Mouse (Mus musculus) ES-CJ7 (cell line): ENCODE results near the gene Srgap2.

Experiments used
- DNase-seq: peaks from one replicate; pipeline ENCODE4 v3.0.0; 2011; ENCODE audit warnings: low read depth, low spot score

Gene Srgap2

DNA sequence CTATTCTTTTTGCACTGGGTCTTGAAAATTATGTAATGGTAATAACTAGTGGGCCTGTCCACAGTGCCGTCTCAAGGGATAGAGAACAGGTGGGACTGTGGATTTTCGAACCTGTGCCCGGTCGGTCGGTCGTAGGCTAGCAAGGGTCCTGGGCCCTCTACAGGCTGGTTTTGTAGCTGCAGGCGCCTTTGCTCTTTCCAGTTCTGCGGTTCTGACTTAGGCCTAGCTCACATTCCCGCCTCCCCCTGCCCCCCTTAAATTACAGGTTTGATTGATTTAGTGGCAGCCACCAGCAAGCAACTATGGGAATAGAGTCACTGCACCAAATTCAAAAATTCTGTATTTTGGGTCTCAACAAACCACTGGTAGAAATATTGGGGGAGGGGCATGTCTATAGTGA is 281.2 kb downstream of the Srgap2 start:
- peak; percentile 75 for DNase-seq

DNA sequence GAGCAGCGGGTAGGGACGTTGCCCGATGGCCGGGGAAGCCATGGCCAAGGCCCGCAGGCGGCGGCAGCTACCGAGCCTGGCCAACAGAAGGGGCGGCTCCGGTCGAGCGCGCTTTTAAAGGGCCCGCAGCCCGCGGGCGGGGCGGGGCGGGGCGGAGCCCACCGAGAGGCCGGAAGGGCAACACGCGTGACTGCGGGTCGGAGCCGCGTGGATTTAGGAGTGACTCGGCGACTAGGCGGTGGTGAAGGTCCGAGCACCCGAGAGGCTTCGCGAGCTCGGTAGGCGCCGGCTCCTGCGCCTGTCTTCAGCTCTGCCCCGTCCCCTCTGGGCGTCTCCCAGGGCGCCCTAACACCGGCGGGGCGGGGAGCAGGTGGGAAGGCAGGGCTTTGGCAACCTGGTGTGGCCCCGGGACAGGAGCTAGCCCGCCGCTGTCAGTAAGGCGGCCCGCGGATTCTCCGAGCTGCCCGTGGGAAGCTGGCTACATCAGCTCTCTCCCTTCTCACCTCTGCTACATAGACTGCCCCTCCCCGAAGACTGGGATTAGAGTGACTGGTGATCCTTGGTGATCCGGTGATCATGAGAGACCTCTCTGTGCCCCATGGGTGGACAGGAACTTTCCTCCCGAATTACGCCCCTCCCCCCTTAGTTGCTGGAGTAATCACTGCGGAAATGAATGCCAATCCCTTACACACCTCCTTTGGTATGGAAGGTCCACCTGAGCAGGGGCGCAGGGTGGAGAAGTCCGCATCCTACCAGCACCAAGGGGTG is 281.9 kb downstream of the Srgap2 start, which contains the start of gene Rassf5:
Rassf5 (minus strand) TSS at position 170 of the 768 bp plus-strand sequence.
- DNase-seq: peak; percentile 41

DNA sequence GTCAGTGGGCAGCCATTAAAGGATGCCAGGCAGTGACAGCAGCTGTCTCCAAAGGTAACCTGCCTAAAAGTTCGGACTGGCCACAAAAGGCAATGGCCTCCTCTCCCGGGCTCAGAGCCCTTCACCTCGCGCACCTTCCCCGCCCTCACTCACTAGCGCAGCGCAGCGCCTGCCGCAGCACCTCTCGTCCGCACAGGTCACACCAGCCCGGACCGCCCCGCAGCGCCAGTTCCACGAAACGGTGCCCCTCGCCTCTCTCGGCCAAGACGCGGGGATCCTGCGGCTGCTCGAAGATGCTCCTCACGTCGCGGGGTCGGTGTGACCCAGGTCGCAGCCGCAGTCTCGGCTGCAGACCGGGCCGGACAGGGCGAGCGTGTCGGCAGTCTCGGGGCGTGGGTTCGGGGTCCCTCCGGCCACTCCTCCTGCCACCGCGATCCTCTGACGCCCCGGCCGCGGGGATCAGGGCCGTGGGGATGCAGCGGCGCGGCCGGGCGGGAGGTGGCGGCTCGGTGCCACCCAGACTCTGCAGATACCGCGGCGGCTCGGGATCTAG is 282.5 kb downstream of the Srgap2 start:
- DNase-seq: no peak

DNA sequence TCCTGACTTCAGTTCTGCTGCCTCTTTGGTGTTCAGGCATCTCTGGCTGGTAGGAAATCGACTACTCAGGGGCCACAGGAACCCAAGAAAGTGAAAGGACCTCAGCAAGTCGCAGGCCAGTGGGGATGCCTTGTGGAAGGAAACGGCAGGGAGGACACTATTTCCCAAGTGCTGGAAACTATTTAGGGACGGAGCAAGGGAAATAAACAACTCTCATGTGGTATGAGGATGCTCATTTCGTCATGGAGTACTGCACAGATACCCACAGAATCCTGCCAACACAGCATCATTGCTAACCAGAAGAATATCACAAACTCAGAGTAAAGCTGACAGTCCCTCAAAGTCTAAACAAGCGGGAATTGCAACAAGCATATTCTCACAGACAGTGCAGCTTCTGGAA is 284.2 kb downstream of the Srgap2 start:
- no peak for DNase-seq

DNA sequence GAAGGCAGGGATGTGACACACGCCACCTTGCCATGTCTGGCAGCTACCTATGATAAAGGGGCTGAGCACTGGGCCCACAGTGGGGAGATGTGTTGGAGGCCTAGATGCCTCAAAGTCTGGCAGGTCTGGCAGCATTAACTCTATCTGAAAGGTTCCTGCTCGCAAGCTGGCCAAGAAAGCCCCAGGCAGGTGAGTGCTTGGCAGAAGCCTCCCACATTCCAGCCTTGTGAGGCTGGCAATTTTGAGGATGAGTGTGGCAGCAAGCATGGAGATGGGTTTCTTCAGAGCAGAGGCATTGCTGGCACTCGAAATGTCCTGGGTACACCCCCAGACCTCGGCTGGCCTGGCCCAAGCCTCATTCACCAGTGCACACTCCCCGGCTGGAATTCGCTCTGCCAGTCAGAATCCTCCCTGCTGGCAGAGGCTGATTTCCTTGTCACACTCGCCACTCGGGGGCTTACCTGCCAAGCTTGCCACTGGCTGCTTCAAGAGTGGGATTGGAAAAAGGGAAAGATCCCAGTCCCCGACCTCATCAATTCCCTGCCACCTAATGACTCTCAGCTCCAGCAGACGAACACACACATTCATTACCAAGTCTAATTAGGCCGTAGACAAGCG is 287.5 kb downstream of the Srgap2 start:
- DNase-seq: no peak

DNA sequence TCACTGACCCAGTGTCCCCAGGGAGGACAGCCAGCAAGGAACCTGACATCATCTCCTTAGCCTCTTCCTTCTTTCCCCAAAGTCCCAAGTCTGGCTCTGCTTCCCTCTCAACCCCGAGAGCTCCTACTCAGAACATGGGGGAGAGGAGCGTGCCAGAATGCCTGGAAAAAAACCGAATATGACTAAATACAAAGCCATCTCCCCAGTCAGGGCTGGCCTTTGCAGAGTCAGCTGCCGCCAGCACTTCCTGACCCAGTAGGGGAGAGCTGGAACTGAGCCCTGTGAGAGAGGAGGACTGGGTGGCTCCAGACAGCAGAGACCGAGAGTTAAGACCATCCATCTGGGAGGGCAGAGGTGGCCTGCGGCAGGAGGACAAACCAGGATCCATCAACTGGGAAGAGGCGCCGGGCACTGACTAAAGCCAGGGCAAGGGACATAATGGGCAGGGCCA is 288.2 kb downstream of the Srgap2 start:
- DNase-seq: no peak

DNA sequence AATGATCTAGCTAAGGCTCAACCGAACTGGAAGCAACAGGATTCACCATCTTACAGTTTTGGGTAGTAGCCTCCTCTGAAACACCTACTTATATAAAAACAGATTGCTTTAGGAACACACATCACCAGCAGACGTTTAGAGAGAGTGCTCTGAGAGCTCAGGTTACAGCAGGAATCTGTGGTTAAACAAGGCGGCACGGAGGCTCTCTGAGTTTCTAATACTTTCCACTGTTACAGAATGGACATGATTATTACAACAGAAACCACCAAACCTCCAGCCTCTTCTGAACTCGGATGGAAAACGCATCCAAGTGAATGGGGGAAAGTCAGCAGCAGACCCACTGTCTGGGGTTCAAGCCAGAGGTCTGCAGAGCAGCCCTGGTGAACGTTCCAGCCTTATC is 291.1 kb downstream of the Srgap2 start:
- no peak for DNase-seq
